Mouse (Mus musculus) liver, postnatal 0 days (tissue): Measurements from ENCODE around the gene Myl10.

Source experiments
- CTCF ChIP-seq: sonication (generic); IDR thresholded peaks from 2 replicates; pipeline ENCODE4 v1.5.1; 2016; ENCODE audit warnings: antibody characterized with exemption, low read depth
- EP300 ChIP-seq: IDR thresholded peaks from 2 replicates; pipeline ENCODE4 v1.6.1; 2016; ENCODE audit warnings: antibody characterized with exemption, low read depth, mild to moderate bottlenecking

DNA sequence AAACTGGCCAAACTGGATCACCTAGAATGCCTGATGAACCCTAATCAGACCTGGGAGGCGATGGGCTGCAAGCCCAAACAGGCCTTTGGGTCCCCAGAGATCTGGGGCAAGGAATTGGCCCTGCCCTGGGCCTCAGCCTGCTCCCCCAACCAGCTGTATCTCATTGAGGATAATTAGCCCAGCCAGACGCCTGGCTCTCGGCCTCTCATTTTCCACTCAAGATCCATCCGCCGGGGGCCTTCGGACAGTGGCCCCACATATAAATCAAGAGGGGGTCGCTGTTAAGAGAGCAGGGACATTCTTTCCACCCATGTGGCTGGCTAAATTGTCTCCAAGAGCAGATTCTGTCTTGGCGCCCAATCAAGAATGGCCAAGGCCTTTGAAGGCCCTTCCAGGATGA lies 11.2 kb downstream of the Myl10 start:
- TF ChIP-seq CTCF (no peak), EP300 (no peak)
